Mouse (Mus musculus) CH12.LX (cell line): ENCODE measurements at regions not wholly inside any gene's neighbourhood (a gene's known extent, or its start where the extent isn't known, plus 50 kb on each side); places are given as distances from the start of the nearest gene placed in this dataset.
"Not testable (repeated sequence)": the region's sequence is repeated elsewhere in the genome, so short reads cannot be mapped to it uniquely, and the experiment has no call there.

ENCODE experiments used
- DNase-seq: peaks from one replicate; pipeline ENCODE4 v3.0.0-alpha.2; 2013; ENCODE audit errors: extremely low read depth
- H3K27ac ChIP-seq: 2 replicates; pipeline ENCODE4 v1.5.1; 2012; ENCODE audit warnings: low read depth, mild to moderate bottlenecking, control low read depth, moderate library complexity; ENCODE audit not compliant: insufficient read depth
- H3K27me3 ChIP-seq: replicated peaks from 2 replicates; pipeline ENCODE3; 2012; ENCODE audit warnings: inconsistent platforms
- H3K36me3 ChIP-seq, 2 experiments: replicated peaks in 1 of 2; 2 replicates each; pipeline versions ENCODE3 to v1.6.1; 2012; ENCODE audit warnings: inconsistent platforms in 1 of 2, low read length in 1 of 2, mild to moderate bottlenecking in 1 of 2, mixed read lengths in 1 of 2, moderate library complexity in 1 of 2; ENCODE audit not compliant: control insufficient read depth in 1 of 2, insufficient read depth in 1 of 2
- H3K4me1 ChIP-seq, 2 experiments: 2 replicates each; pipeline ENCODE4 v1.6.1; 2012; ENCODE audit warnings: inconsistent platforms in 1 of 2, moderate library complexity in 1 of 2; ENCODE audit not compliant: insufficient read depth in 2 of 2, control insufficient read depth in 1 of 2
- H3K4me2 ChIP-seq: 2 replicates; pipeline ENCODE4 v1.6.1; 2012; ENCODE audit warnings: low read depth, mild to moderate bottlenecking, control low read depth; ENCODE audit not compliant: poor library complexity, insufficient read depth, severe bottlenecking
- H3K4me3 ChIP-seq, 3 experiments: fragments of 150-350 bp in 1 of 3; sonication (generic) in 1 of 3; replicated peaks in 1 of 3; 2 replicates each; pipeline versions ENCODE3 to v1.5.1; 2011 to 2012; ENCODE audit warnings: low read depth in 2 of 3, low read length in 2 of 3, mild to moderate bottlenecking in 2 of 3, moderate library complexity in 2 of 3, control low read depth in 1 of 3, improper control_type of control experiment in 1 of 3, inconsistent platforms in 1 of 3, mixed read lengths in 1 of 3; ENCODE audit not compliant: poor library complexity in 1 of 3
- H3K79me2 ChIP-seq: replicated peaks from 2 replicates; pipeline ENCODE4 v1.6.1; 2012; ENCODE audit warnings: mild to moderate bottlenecking, moderate library complexity; ENCODE audit not compliant: control insufficient read depth, poor library complexity, insufficient read depth, severe bottlenecking; ENCODE audit errors: extremely low read depth
- H3K9ac ChIP-seq: 2 replicates; pipeline ENCODE4 v1.6.1; 2012; ENCODE audit warnings: low read depth, mild to moderate bottlenecking, control low read depth, moderate library complexity; ENCODE audit not compliant: insufficient read depth
- H3K9me3 ChIP-seq: replicated peaks from 2 replicates; pipeline ENCODE3; 2012; ENCODE audit warnings: low read length, inconsistent platforms, mixed read lengths
- CHD2 ChIP-seq: IDR thresholded peaks from 2 replicates; pipeline ENCODE4 v1.6.1; 2011; ENCODE audit warnings: low read length, improper control_type of control experiment
- E2F4 ChIP-seq: IDR thresholded peaks from 2 replicates; pipeline ENCODE4 v1.6.1; 2011; ENCODE audit warnings: low read depth, low read length, improper control_type of control experiment; ENCODE audit not compliant: insufficient replicate concordance
- ELF1 ChIP-seq: IDR thresholded peaks from 2 replicates; pipeline ENCODE4 v1.6.1; 2014; ENCODE audit warnings: low read depth, mild to moderate bottlenecking, inconsistent platforms, low read length, improper control_type of control experiment
- HCFC1 ChIP-seq: IDR thresholded peaks from 2 replicates; pipeline ENCODE4 v1.6.1; 2012; ENCODE audit warnings: low read depth, mild to moderate bottlenecking, inconsistent platforms, low read length, improper control_type of control experiment
- KAT2A ChIP-seq: IDR thresholded peaks from 2 replicates; pipeline ENCODE4 v1.6.1; 2012; ENCODE audit warnings: low read length, improper control_type of control experiment, inconsistent platforms; ENCODE audit not compliant: insufficient replicate concordance
- MXI1 ChIP-seq: IDR thresholded peaks from 2 replicates; pipeline ENCODE4 v1.6.1; 2011; ENCODE audit warnings: mild to moderate bottlenecking, low read depth, low read length, improper control_type of control experiment
- MYC ChIP-seq: IDR thresholded peaks from 2 replicates; pipeline ENCODE4 v1.6.1; 2011; ENCODE audit warnings: low read depth, mild to moderate bottlenecking, improper control_type of control experiment, low read length
- NELFE ChIP-seq: IDR thresholded peaks from 2 replicates; pipeline ENCODE4 v1.6.1; 2011; ENCODE audit warnings: low read depth, low read length, improper control_type of control experiment
- POLR2A ChIP-seq: IDR thresholded peaks from 2 replicates; pipeline ENCODE4 v1.6.1; 2011; ENCODE audit warnings: low read depth, mild to moderate bottlenecking, improper control_type of control experiment, low read length
- TBP ChIP-seq: conservative IDR thresholded peaks from 2 replicates; pipeline ENCODE4 v1.6.1; 2011; ENCODE audit warnings: low read depth, low read length, improper control_type of control experiment
- dilution Hi-C: fragments of 300-500 bp; cut with MboI; formaldehyde crosslinking; loops from 2 replicates; pipeline ENCODE4 v1.14.3; 2020; ENCODE audit warnings: low sequenced_read_pairs; ENCODE audit not compliant: extremely low pct_unique_long_range_greater_than_20kb, extremely low pct_ligation_motif_present
- in situ Hi-C: fragments of 300-500 bp; cut with MboI; formaldehyde crosslinking; loops from 3 replicates; pipeline ENCODE4 v1.14.3; 2019; ENCODE audit warnings: low sequenced_read_pairs, low pct_ligation_motif_present, low pct_unique_long_range_greater_than_20kb, mixed read lengths

GRCm38 (mm10) chr13:61805300-61805699 lies 235.4 kb upstream of the Cts3 start:
- in situ Hi-C loops, H3K9me3 ChIP-seq, H3K79me2 ChIP-seq, H3K4me1 ChIP-seq, H3K36me3 ChIP-seq, H3K27me3 ChIP-seq, DNase-seq, dilution Hi-C loops, H3K27ac ChIP-seq, H3K9ac ChIP-seq: not testable (repeated sequence)
- H3K4me2 ChIP-seq: peak overlapping the region; percentile 82; the same call in 1 of the 2 replicates
- H3K4me3 ChIP-seq: peak overlapping the region in 2 of 3 experiments; percentile 20 to 62

DNA sequence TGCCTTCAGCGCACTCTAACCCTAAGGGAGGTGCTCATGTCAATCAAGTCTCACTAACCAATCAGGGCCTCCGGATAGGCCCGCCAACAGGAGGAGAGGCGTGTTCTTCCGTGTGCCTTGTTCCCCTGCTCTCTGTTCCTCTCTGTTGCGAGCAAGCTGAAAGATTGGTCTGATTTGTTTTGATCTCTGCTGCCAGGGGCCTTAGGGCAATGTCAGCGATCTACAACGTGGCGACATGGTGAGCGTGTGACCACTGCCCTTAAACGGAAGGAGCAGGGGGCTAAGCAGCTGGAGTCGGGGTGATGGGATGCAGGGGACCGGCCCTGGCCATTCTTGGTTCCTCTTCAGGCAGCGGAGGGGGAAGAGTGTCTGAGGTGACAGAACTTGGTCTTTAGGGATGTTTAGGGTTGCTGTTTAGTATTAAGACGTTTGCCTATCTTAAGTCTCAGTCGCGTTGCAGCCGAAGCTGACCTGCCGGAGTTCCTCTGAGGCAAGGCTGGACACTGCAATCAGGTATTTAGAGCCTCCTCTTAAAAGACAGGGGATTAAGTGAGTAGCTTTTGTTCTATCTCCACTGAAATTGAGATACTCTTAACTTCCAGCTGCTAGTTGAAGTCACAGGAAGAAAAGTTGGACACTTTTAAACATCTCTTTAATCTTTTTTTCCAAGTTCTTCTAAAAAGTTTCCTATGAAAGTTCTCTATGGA lies 234.4 kb upstream of the Cts3 start:
- Histone ChIP-seq H3K4me3 (peak overlapping the region; percentile 44 to 96 (median 62)), H3K4me2 (peak overlapping the region; percentile 82; the same call in 1 of the 2 replicates), H3K9ac (peak overlapping the region; percentile 87), H3K27ac (peak overlapping the region; percentile 78)
- TF ChIP-seq MYC (0 out of 2 replicates have a peak, but pooled peaks have one; percentile 37), E2F4 (peak; percentile 92), HCFC1 (peak; percentile 57), KAT2A (0 out of 2 replicates have a peak, but pooled peaks have one; percentile 47), NELFE (peak; percentile 56), ELF1 (peak; percentile 55; the same call in 1 of the 2 replicates), POLR2A (peak; percentile 56; the same call in 1 of the 2 replicates), MXI1 (0 out of 2 replicates have a peak, but pooled peaks have one; percentile 23), TBP (0 out of 2 replicates have a peak, but pooled peaks have one; percentile 26), CHD2 (peak; percentile 61)
- dilution Hi-C loops, H3K36me3 ChIP-seq, H3K4me1 ChIP-seq, H3K27me3 ChIP-seq, H3K9me3 ChIP-seq, in situ Hi-C loops, H3K79me2 ChIP-seq: not testable (repeated sequence)
- peak; percentile 71 for DNase-seq

DNA sequence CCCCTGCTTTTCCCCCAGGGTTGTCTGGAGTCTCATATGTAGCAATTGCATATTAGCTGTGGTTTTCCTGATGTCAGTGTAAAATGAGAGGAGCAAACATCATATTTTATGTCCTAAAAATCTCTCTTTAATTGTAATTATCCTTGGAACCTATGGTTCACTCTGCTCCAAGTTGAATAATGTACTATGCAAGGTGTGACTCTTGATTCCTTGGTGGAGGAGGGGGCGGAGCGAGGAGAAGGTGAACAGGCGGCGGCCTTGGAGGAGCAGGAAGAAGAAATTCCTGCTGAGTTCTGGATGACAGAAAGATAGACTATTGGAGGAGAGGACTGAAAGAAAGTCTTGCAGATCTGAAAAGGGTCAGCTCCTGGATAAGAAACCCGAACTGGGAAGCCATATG lies 233.8 kb upstream of the Cts3 start:
- H3K27me3 ChIP-seq, in situ Hi-C loops, dilution Hi-C loops, DNase-seq, H3K27ac ChIP-seq, H3K36me3 ChIP-seq, H3K79me2 ChIP-seq, H3K4me1 ChIP-seq, H3K9me3 ChIP-seq, H3K9ac ChIP-seq: not testable (repeated sequence)
- H3K4me3 ChIP-seq: peak overlapping the region in 2 of 3 experiments; percentile 34 to 96
- H3K4me2 ChIP-seq: peak overlapping the region; percentile 65

- H3K4me2 ChIP-seq, H3K27ac ChIP-seq, H3K9me3 ChIP-seq, H3K4me3 ChIP-seq, in situ Hi-C loops, H3K36me3 ChIP-seq, H3K27me3 ChIP-seq, dilution Hi-C loops, H3K9ac ChIP-seq, H3K4me1 ChIP-seq, H3K79me2 ChIP-seq, DNase-seq: not testable (repeated sequence)
These were observed 193.5 kb upstream of the Cts3 start for GRCm38 (mm10) chr13:61763457-61763856.
